Mouse (Mus musculus) MEL (cell line): ENCODE measurements around the gene Traf3. TPM values are rescaled to one million over a fixed set of nuclear protein-coding genes. Genes with fewer than 3 reads are reported as not detected.

Experiments
- DNase-seq: peaks from one replicate; pipeline ENCODE4 v3.0.0; 2011; ENCODE audit warnings: low read depth, low spot score
- H3K27ac ChIP-seq: 2 replicates; pipeline ENCODE4 v1.5.1; 2012; ENCODE audit warnings: low read depth, mild to moderate bottlenecking, control low read depth, low read length, moderate library complexity; ENCODE audit not compliant: control insufficient read depth
- H3K27me3 ChIP-seq, 2 experiments: fragments of 150-350 bp in 1 of 2; sonication (generic) in 1 of 2; 2 replicates each; pipeline ENCODE4 v1.6.1; 2012; ENCODE audit warnings: low read length in 2 of 2, mild to moderate bottlenecking in 2 of 2, improper control_type of control experiment in 1 of 2, moderate library complexity in 1 of 2; ENCODE audit not compliant: insufficient read depth in 2 of 2, control insufficient read depth in 1 of 2
- H3K36me3 ChIP-seq, 2 experiments: 2 replicates each; pipeline ENCODE4 v1.6.1; 2012 to 2014; ENCODE audit warnings: low read length in 2 of 2, improper control_type of control experiment in 1 of 2, inconsistent platforms in 1 of 2, mild to moderate bottlenecking in 1 of 2; ENCODE audit not compliant: insufficient read depth in 2 of 2, control insufficient read depth in 1 of 2
- H3K4me1 ChIP-seq, 2 experiments: fragments of 150-350 bp in 1 of 2; sonication (generic) in 1 of 2; 2 replicates each; pipeline ENCODE4 v1.6.1; 2012; ENCODE audit warnings: low read length in 2 of 2, improper control_type of control experiment in 1 of 2, mild to moderate bottlenecking in 1 of 2; ENCODE audit not compliant: insufficient read depth in 2 of 2, control insufficient read depth in 1 of 2
- H3K4me3 ChIP-seq, 2 experiments: fragments of 150-350 bp in 1 of 2; sonication (generic) in 1 of 2; 2 replicates each; pipeline ENCODE4 v1.5.1; 2012; ENCODE audit warnings: low read depth in 2 of 2, low read length in 2 of 2, mild to moderate bottlenecking in 2 of 2, moderate library complexity in 2 of 2, control low read depth in 1 of 2, improper control_type of control experiment in 1 of 2; ENCODE audit not compliant: control insufficient read depth in 1 of 2, insufficient read depth in 1 of 2
- H3K79me2 ChIP-seq: 2 replicates; pipeline ENCODE4 v1.6.1; 2012; ENCODE audit warnings: mild to moderate bottlenecking, low read length, moderate library complexity; ENCODE audit not compliant: control insufficient read depth, poor library complexity, insufficient read depth
- H3K9ac ChIP-seq: 2 replicates; pipeline ENCODE4 v1.6.1; 2012; ENCODE audit warnings: low read depth, mild to moderate bottlenecking, control low read depth, low read length, moderate library complexity; ENCODE audit not compliant: control insufficient read depth, poor library complexity, severe bottlenecking
- H3K9me3 ChIP-seq: fragments of 150-350 bp; sonication (generic); replicated peaks from 2 replicates; pipeline ENCODE4 v1.6.1; 2012; ENCODE audit warnings: mild to moderate bottlenecking, low read length, improper control_type of control experiment, moderate library complexity; ENCODE audit not compliant: insufficient read depth
- BHLHE40 ChIP-seq: IDR thresholded peaks from 2 replicates; pipeline ENCODE4 v1.6.1; 2012; ENCODE audit warnings: low read depth, mild to moderate bottlenecking, inconsistent platforms, low read length, improper control_type of control experiment, borderline replicate concordance
- CHD1 ChIP-seq: IDR thresholded peaks from 2 replicates; pipeline ENCODE4 v1.6.1; 2012; ENCODE audit warnings: low read depth, mild to moderate bottlenecking, inconsistent platforms, low read length, improper control_type of control experiment
- CTCF ChIP-seq, 3 experiments: IDR thresholded peaks in 2 of 3; conservative IDR thresholded peaks in 1 of 3; 2 replicates each; pipeline ENCODE4 v1.5.1; 2011 to 2012; ENCODE audit warnings: low read length in 3 of 3, low read depth in 2 of 3, mild to moderate bottlenecking in 2 of 3, improper control_type of control experiment in 1 of 3, inconsistent platforms in 1 of 3, mixed read lengths in 1 of 3, moderate library complexity in 1 of 3; ENCODE audit not compliant: control insufficient read depth in 1 of 3, insufficient read depth in 1 of 3, poor library complexity in 1 of 3, severe bottlenecking in 1 of 3
- ETS1 ChIP-seq: IDR thresholded peaks from 2 replicates; pipeline ENCODE4 v1.6.1; 2012; ENCODE audit warnings: low read depth, mild to moderate bottlenecking, inconsistent platforms, low read length, improper control_type of control experiment, moderate library complexity
- GABPA ChIP-seq: IDR thresholded peaks from 2 replicates; pipeline ENCODE4 v1.6.1; 2012; ENCODE audit warnings: low read depth, mild to moderate bottlenecking, inconsistent platforms, low read length, improper control_type of control experiment, moderate library complexity
- HCFC1 ChIP-seq: IDR thresholded peaks from 2 replicates; pipeline ENCODE4 v1.6.1; 2012; ENCODE audit warnings: low read depth, mild to moderate bottlenecking, inconsistent platforms, low read length, improper control_type of control experiment, moderate library complexity
- MXI1 ChIP-seq: IDR thresholded peaks from 2 replicates; pipeline ENCODE4 v1.6.1; 2011; ENCODE audit warnings: mild to moderate bottlenecking, low read depth, low read length, improper control_type of control experiment
- MYB ChIP-seq: IDR thresholded peaks from 2 replicates; pipeline ENCODE4 v1.6.1; 2011; ENCODE audit warnings: mild to moderate bottlenecking, low read depth, low read length, improper control_type of control experiment
- MYC ChIP-seq: IDR thresholded peaks from 2 replicates; pipeline ENCODE4 v1.6.1; 2011; ENCODE audit warnings: low read depth, mild to moderate bottlenecking, low read length, improper control_type of control experiment, moderate library complexity
- POLR2A ChIP-seq, 2 experiments: IDR thresholded peaks; 2 replicates each; pipeline ENCODE4 v1.6.1; 2011 to 2012; ENCODE audit warnings: low read length in 2 of 2, mild to moderate bottlenecking in 2 of 2, control low read depth in 1 of 2, improper control_type of control experiment in 1 of 2, low read depth in 1 of 2, moderate library complexity in 1 of 2; ENCODE audit not compliant: control insufficient read depth in 1 of 2, insufficient read depth in 1 of 2, poor library complexity in 1 of 2
- POLR2AphosphoS2 ChIP-seq: IDR thresholded peaks from 2 replicates; pipeline ENCODE4 v1.6.1; 2011; ENCODE audit warnings: low read length, improper control_type of control experiment
- RCOR1 ChIP-seq: IDR thresholded peaks from 2 replicates; pipeline ENCODE4 v1.6.1; 2012; ENCODE audit warnings: low read depth, mild to moderate bottlenecking, inconsistent platforms, low read length, improper control_type of control experiment
- TBP ChIP-seq: IDR thresholded peaks from 2 replicates; pipeline ENCODE4 v1.8.0; 2011; ENCODE audit warnings: low read depth, low read length, improper control_type of control experiment
- UBTF ChIP-seq: IDR thresholded peaks from 2 replicates; pipeline ENCODE4 v1.6.1; 2012; ENCODE audit warnings: low read depth, mild to moderate bottlenecking, inconsistent platforms, low read length, improper control_type of control experiment, moderate library complexity, borderline replicate concordance; ENCODE audit not compliant: insufficient read depth
- ZC3H11A ChIP-seq: IDR thresholded peaks from 2 replicates; pipeline ENCODE4 v1.6.1; 2012; ENCODE audit warnings: low read depth, mild to moderate bottlenecking, inconsistent platforms, low read length, improper control_type of control experiment
- ZMIZ1 ChIP-seq: IDR thresholded peaks from 2 replicates; pipeline ENCODE4 v1.6.1; 2012; ENCODE audit warnings: low read depth, mild to moderate bottlenecking, inconsistent platforms, low read length, improper control_type of control experiment, moderate library complexity
- polyA plus RNA-seq, 2 experiments: library from polyadenylated mRNA; stranded (reverse) in 1 of 2; unstranded in 1 of 2; fragments of >175 nt in 1 of 2; fragments of >200 nt in 1 of 2; gene quantifications; 2 replicates each; pipeline versions ENCODE4 v1.2.1 to v1.2.4; 2012; ENCODE audit warnings: low replicate concordance in 2 of 2, low read depth in 1 of 2; ENCODE audit not compliant: insufficient read length in 2 of 2, insufficient read depth in 1 of 2, missing spikeins in 1 of 2
- total RNA-seq: library from RNA; depleted of rRNA; stranded (reverse); fragments of 300-350 nt; gene quantifications from 2 replicates; pipeline ENCODE4 v1.2.3, GENCODE M21; 2012

Traf3 gene
- total and polyA plus RNA-seq, 3 experiments: 21.1 to 40.7 TPM; not detected in 1

DNA sequence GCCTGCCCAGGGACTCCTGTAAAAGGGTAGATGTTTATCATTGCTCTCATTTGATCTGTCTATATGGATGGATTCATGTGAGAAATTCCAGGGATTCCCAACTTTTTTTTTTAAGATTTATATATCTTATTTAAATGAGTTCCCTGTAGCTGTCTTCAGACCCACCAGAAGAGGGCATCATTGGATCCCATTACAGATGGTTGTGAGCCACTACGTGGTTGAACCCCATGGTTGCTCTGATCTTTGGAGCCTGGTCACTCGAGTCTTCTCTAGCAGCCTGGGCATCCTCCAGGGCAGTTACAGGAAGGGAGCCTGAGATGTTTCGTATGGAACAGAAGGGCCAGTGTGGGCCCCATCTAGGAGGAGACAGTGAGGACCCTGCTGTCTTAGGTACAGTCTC lies 82.9 kb downstream of the Traf3 start:
- Histone ChIP-seq H3K9ac (no peak overlapping the region), H3K4me1 (0 out of 4 replicates have a peak, but pooled peaks cover 0 to 2% of the 10 kb centered on the region in 2 experiments), H3K27me3 (no peaks in the 10 kb centered on the region), H3K4me3 (no peak overlapping the region), H3K79me2 (no peaks in the 10 kb centered on the region), H3K27ac (no peak overlapping the region), H3K9me3 (no peaks in the 10 kb centered on the region), H3K36me3 (peaks cover 0 to 12% of the 10 kb centered on the region in 2 experiments; a peak in 2 of 4 replicates)
- no peak for DNase-seq
- no peak for TF ChIP-seq ZMIZ1
- peak in 1 of 3 experiments; percentile 5; a peak in 1 of 6 replicates for TF ChIP-seq CTCF (IDR thresholded peaks at IDR 0.05 in 2 of 3, conservative IDR thresholded peaks at IDR 0.05 in 1 of 3; ENCODE audit: control insufficient read depth in 1 of 3, insufficient read depth in 1 of 3, low read depth in 2 of 3, low read length in 3 of 3, poor library complexity in 1 of 3, severe bottlenecking in 1 of 3)

DNA sequence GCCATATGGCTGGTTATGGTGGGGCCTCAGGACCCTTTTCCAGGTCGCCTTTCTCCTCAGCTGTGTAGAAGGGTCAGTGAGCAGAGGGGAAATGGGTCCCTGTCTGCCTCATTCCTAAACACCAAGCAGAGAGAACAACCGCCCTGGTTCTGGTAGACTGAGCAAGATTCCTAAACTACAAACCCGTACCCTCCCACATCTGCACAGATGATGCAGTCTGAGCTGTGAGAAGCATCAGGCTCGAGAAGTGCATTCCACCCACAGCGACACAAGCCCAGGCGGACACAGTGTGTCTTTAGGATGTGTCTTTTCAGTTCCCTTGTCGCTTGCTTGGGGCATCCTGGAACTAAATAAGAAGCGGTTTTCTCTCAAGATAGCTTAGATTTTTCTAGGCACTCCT lies 83.9 kb downstream of the Traf3 start:
- Histone ChIP-seq H3K27ac (no peak overlapping the region), H3K4me1 (0 out of 4 replicates have a peak, but pooled peaks cover 0 to 2% of the 10 kb centered on the region in 2 experiments), H3K36me3 (peaks cover 0 to 12% of the 10 kb centered on the region in 2 experiments; a peak in 2 of 4 replicates), H3K79me2 (no peaks in the 10 kb centered on the region), H3K4me3 (no peak overlapping the region), H3K9me3 (no peaks in the 10 kb centered on the region), H3K27me3 (no peaks in the 10 kb centered on the region), H3K9ac (no peak overlapping the region)
- no peak for DNase-seq
- TF ChIP-seq MYB (no peak), TBP (no peak), BHLHE40 (no peak), RCOR1 (no peak), UBTF (no peak), POLR2A (IDR thresholded peaks at IDR 0.05; ENCODE audit: control insufficient read depth in 1 of 2, insufficient read depth in 1 of 2, low read depth in 1 of 2, low read length in 2 of 2, poor library complexity in 1 of 2) (no peak), GABPA (no peak), CTCF (IDR thresholded peaks at IDR 0.05 in 2 of 3, conservative IDR thresholded peaks at IDR 0.05 in 1 of 3; ENCODE audit: control insufficient read depth in 1 of 3, insufficient read depth in 1 of 3, low read depth in 2 of 3, low read length in 3 of 3, poor library complexity in 1 of 3, severe bottlenecking in 1 of 3) (no peak), ETS1 (no peak), POLR2AphosphoS2 (no peak), ZC3H11A (no peak), MYC (no peak), MXI1 (no peak), HCFC1 (no peak), CHD1 (no peak)
